Mouse (Mus musculus) midbrain, embryonic 10.5 days (tissue): ENCODE measurements around the gene Fastk. TPM values are rescaled to one million over a fixed set of nuclear protein-coding genes. Genes with fewer than 3 reads are reported as not detected.
A peak's percentile ranks its signal among the peaks of the same experiment; 100 is the strongest.

Experiments
- DNase-seq: peaks from one replicate; pipeline ENCODE4 v3.0.0-alpha.2; 2017; ENCODE audit warnings: low spot score
- H3K27ac ChIP-seq: fragments of 300-500 bp; sonication (generic); replicated peaks from 2 replicates; pipeline ENCODE4 v1.5.1; 2016; ENCODE audit warnings: mild to moderate bottlenecking
- H3K27me3 ChIP-seq: fragments of 300-500 bp; sonication (generic); 2 replicates; pipeline ENCODE4 v1.6.1; 2016; ENCODE audit warnings: low read depth, mild to moderate bottlenecking; ENCODE audit not compliant: poor library complexity, severe bottlenecking
- H3K36me3 ChIP-seq: fragments of 300-500 bp; sonication (generic); 2 replicates; pipeline ENCODE4 v1.6.1; 2016; ENCODE audit warnings: mild to moderate bottlenecking, moderate library complexity
- H3K4me1 ChIP-seq: fragments of 300-500 bp; sonication (generic); 2 replicates; pipeline ENCODE4 v1.6.1; 2016
- H3K4me3 ChIP-seq: fragments of 300-500 bp; sonication (generic); 2 replicates; pipeline ENCODE4 v1.5.1; 2016; ENCODE audit warnings: mild to moderate bottlenecking, moderate library complexity
- H3K9me3 ChIP-seq: fragments of 300-500 bp; sonication (generic); replicated peaks from 2 replicates; pipeline ENCODE4 v1.6.1; 2016; ENCODE audit warnings: mild to moderate bottlenecking
- WGBS: fragments of 180-500 bp; shearing (Covaris S2); methylation state at CpG from one replicate; pipeline ENCODE4 v1.1.7; 2016; 5-methylcytosine and 5-hydroxymethylcytosine counted together
- polyA plus RNA-seq: library from polyadenylated mRNA; unstranded; fragments of >200 nt; fragmentation: Nextera tagmentation; extraction: Ambion mirVana; gene quantifications from 2 replicates; pipeline ENCODE4 v1.2.1, GENCODE M21; 2016

Gene Fastk
- polyA plus RNA-seq = 107 and 113 TPM in 2 replicates

GRCm38 (mm10) chr5:24444746-24445427, at the start of gene Fastk:
TSS of gene Fastk (minus strand) at chr5:24445287.
- Histone ChIP-seq H3K27me3 (peaks cover 17% of the 10 kb centered on the region), H3K4me1 (peaks cover 49% of the 10 kb centered on the region), H3K4me3 (peak within 1 kb of the TSS; percentile 96), H3K27ac (peak within 1 kb of the TSS; percentile 97), H3K9me3 (no peaks in the 10 kb centered on the region), H3K36me3 (peaks cover 41% of the 10 kb centered on the region)
- DNase-seq = peak; percentile 93
- WGBS = 0% methylated on average over 60 of the region's 60 CpGs

GRCm38 (mm10) chr5:24492546-24493285, 47.6 kb upstream of the Fastk start:
- 89% methylated on average over 16 of the region's 16 CpGs for WGBS
- H3K27ac ChIP-seq = no peak overlapping the region

DNA sequence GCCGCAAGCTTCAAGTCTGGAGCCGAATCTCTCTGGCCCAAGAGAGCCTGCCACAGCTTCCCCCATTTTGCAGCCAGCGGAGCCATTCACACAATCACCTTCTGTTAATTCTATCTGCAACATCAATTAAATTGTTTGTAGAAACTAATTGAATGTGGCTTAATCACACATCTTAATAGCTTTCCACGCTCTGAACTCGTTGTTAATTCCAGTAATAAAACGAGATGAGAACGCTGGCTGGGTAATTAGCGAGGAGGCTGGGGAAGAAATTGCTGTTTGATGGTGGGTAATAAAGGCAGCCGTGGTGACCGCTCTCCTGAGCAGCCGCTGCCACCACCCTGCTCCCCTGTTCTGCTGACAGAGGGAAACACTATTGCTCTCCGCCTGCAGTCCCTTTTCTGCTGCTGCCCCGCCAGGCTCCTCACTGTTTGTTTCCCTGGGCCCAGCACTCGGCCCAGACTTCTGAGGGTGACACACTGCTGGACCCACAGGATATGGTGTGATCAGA, 45.4 kb upstream of the Fastk start:
- Histone ChIP-seq H3K27ac (no peak overlapping the region), H3K4me1 (peaks cover 11% of the 10 kb centered on the region), H3K4me3 (no peak overlapping the region), H3K36me3 (peaks cover 94% of the 10 kb centered on the region), H3K27me3 (peaks cover 4% of the 10 kb centered on the region), H3K9me3 (no peaks in the 10 kb centered on the region)
- WGBS = 90% methylated on average over 14 of the region's 14 CpGs
- no peak for DNase-seq

More at GRCm38 (mm10) chr5:24492546-24493285, 47.6 kb upstream of the Fastk start:
- H3K4me3 ChIP-seq = no peak overlapping the region
- H3K9me3 ChIP-seq = no peaks in the 10 kb centered on the region
- peaks cover 100% of the 10 kb centered on the region for H3K36me3 ChIP-seq
- H3K4me1 ChIP-seq = peaks cover 4% of the 10 kb centered on the region
- H3K27me3 ChIP-seq = no peaks in the 10 kb centered on the region
- DNase-seq = no peak

- Histone ChIP-seq H3K4me3 (no peak overlapping the region), H3K36me3 (peaks cover 94% of the 10 kb centered on the region), H3K9me3 (no peaks in the 10 kb centered on the region), H3K4me1 (peaks cover 48% of the 10 kb centered on the region), H3K27ac (no peak overlapping the region), H3K27me3 (peaks cover 27% of the 10 kb centered on the region)
- WGBS = 92% methylated on average over 5 of the region's 5 CpGs
- no peak for DNase-seq
Observed at GRCm38 (mm10) chr5:24486738-24487137, 41.7 kb upstream of the Fastk start.

DNA sequence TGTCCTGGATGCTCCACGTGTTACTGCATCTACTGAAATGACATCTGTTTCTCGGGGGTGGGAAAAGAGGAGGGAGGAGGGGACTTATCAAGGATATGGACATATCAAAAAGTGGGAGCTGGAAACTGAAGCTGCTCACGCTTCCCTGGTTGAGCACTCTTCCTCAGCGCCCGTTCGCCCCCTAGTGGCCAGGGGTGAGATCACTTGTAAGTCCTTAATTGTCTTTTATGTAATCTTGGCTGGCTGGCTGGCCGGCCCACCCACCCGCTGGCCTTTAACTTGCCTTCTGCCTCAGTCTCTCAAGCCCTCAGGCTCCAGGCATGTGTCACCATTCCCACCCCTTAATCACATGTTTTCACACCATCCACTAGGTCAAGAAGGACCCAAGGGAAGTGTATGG, 41.0 kb upstream of the Fastk start:
- no peak overlapping the region for H3K27ac ChIP-seq
- H3K9me3 ChIP-seq = no peaks in the 10 kb centered on the region
- DNase-seq = peak; percentile 86
- 2% methylated on average over 8 of the region's 8 CpGs for WGBS
- peaks cover 54% of the 10 kb centered on the region for H3K4me1 ChIP-seq
- peaks cover 27% of the 10 kb centered on the region for H3K27me3 ChIP-seq
- no peak overlapping the region for H3K4me3 ChIP-seq
- H3K36me3 ChIP-seq = peaks cover 94% of the 10 kb centered on the region

GRCm38 (mm10) chr5:24484963-24485362, 39.9 kb upstream of the Fastk start:
- Histone ChIP-seq H3K9me3 (no peaks in the 10 kb centered on the region), H3K4me3 (peak overlapping the region; percentile 29; the same call in 1 of the 2 replicates), H3K27me3 (peaks cover 27% of the 10 kb centered on the region), H3K27ac (peak overlapping the region; percentile 30), H3K4me1 (peaks cover 66% of the 10 kb centered on the region), H3K36me3 (peaks cover 94% of the 10 kb centered on the region)
- 10% methylated on average over 22 of the region's 22 CpGs for WGBS
- DNase-seq = no peak

DNA sequence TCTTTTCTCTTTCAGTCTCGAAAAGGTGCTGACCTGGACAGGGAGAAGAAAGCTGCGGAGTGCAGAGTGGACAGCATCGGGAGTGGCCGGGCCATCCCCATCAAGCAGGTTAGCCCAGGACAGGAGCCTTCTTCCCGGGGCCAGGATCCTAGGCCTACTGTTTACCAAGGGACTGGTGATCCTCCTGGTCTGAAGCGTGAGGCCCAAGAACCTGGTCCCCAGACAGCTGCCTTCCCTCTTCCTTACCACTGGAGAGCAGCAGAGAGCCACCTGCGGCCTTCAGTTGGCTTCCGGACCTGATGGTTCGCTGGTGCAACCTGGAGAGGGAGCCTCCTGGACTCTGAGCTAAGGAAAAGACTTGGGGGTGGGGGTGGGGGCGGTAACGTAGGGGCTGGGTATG, 38.2 kb upstream of the Fastk start:
- Histone ChIP-seq H3K4me3 (no peak overlapping the region), H3K36me3 (peaks cover 94% of the 10 kb centered on the region), H3K9me3 (no peaks in the 10 kb centered on the region), H3K4me1 (peaks cover 70% of the 10 kb centered on the region), H3K27me3 (peaks cover 27% of the 10 kb centered on the region), H3K27ac (no peak overlapping the region; the same call in 1 of the 2 replicates)
- DNase-seq = peak; percentile 75
- 24% methylated on average over 11 of the region's 11 CpGs for WGBS

GRCm38 (mm10) chr5:24482247-24483079, 37.4 kb upstream of the Fastk start:
- DNase-seq = peak; percentile 46
- H3K27me3 ChIP-seq = peaks cover 27% of the 10 kb centered on the region
- 36% methylated on average over 41 of the region's 41 CpGs for WGBS
- peak overlapping the region; percentile 64 for H3K27ac ChIP-seq
- H3K4me3 ChIP-seq = peak overlapping the region; percentile 26; the same call in 1 of the 2 replicates
- H3K4me1 ChIP-seq = peaks cover 70% of the 10 kb centered on the region
- peaks cover 94% of the 10 kb centered on the region for H3K36me3 ChIP-seq
- H3K9me3 ChIP-seq = no peaks in the 10 kb centered on the region

DNA sequence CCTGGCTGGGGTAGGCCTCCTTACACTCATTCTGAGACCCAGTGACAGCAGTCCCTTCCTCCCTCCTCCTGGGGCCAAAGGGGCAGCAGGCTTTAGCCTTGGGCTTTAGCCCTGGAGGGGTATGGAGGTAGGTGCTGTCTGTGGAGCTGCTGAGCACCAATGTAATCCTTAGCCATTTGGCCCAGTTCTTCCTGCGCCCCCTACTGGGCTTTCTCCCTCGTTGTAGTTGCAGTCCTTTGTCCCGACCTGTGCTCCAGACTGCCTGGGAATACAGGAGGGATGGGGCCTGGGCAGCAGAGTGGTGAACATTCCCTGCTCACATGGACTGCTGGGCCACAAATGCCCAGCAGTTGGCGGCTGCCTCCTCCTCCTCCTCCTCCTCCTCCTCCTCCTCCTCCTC, 36.6 kb upstream of the Fastk start:
- DNase-seq = peak; percentile 85
- peak overlapping the region; percentile 64; the same call in 1 of the 2 replicates for H3K27ac ChIP-seq
- H3K27me3 ChIP-seq = peaks cover 27% of the 10 kb centered on the region
- no peaks in the 10 kb centered on the region for H3K9me3 ChIP-seq
- WGBS = 11% methylated on average over 4 of the region's 4 CpGs
- H3K36me3 ChIP-seq = peaks cover 94% of the 10 kb centered on the region
- H3K4me3 ChIP-seq = no peak overlapping the region
- peaks cover 70% of the 10 kb centered on the region for H3K4me1 ChIP-seq

GRCm38 (mm10) chr5:24477909-24478308, 32.8 kb upstream of the Fastk start:
- 97% methylated on average over 9 of the region's 9 CpGs for WGBS
- no peaks in the 10 kb centered on the region for H3K9me3 ChIP-seq
- H3K4me3 ChIP-seq = no peak overlapping the region
- peaks cover 82% of the 10 kb centered on the region for H3K36me3 ChIP-seq
- H3K27ac ChIP-seq = no peak overlapping the region
- peaks cover 58% of the 10 kb centered on the region for H3K4me1 ChIP-seq
- no peak for DNase-seq
- peaks cover 36% of the 10 kb centered on the region for H3K27me3 ChIP-seq

DNA sequence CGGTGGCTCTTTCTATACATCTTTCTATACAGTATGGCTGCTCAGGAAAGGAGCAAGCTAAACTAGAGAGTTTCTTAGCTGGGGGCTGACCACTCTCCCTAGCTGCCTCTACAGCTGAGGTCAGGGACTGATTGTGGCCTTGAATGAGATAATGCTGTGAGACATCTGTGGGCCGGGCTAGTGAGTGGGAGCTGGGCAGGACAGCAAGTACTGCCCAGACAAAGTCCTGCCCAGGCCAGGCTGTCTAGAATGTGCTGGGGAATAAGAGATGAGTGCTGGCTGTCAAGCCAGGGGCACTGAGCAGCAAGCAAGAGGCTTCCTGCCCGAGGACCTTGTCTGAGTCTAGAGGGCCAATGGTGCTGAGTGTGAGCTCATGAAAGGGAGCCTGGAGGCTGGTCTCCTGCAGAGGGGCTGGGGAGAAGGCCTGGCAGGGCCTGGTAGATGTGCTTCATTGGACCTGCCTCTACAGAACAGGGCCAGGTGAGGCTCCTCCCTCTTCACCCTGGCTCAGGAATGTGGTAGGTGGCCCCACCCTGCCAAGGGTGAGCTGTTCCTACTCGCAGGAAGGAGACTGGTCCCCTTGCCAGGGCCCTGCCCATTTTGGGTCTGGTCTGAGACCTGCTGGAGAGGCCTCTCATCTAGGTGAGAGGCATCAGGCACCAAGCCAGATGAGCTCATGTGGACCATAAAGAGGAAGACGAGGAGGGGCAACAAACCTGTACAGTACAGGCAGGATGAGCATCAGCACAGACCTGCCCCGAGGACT, 30.6 kb upstream of the Fastk start:
- Histone ChIP-seq H3K4me1 (peaks cover 45% of the 10 kb centered on the region), H3K36me3 (peaks cover 66% of the 10 kb centered on the region), H3K27ac (no peak overlapping the region), H3K9me3 (no peaks in the 10 kb centered on the region), H3K4me3 (0 out of 2 replicates have a peak overlapping the region, but pooled peaks have one; percentile 54), H3K27me3 (peaks cover 49% of the 10 kb centered on the region)
- WGBS = 84% methylated on average over 6 of the region's 6 CpGs
- no peak for DNase-seq
